Mouse (Mus musculus) CH12.LX (cell line): Measurements from ENCODE around the gene Pla1a. TPM values are rescaled to one million over a fixed set of nuclear protein-coding genes. Genes with fewer than 3 reads are reported as not detected.
A peak's percentile ranks its signal among the peaks of the same experiment; 100 is the strongest.

Experiments
- DNase-seq: peaks from one replicate; pipeline ENCODE4 v3.0.0-alpha.2; 2013; ENCODE audit errors: extremely low read depth
- H3K27ac ChIP-seq: 2 replicates; pipeline ENCODE4 v1.5.1; 2012; ENCODE audit warnings: low read depth, mild to moderate bottlenecking, control low read depth, moderate library complexity; ENCODE audit not compliant: insufficient read depth
- H3K27me3 ChIP-seq: replicated peaks from 2 replicates; pipeline ENCODE3; 2012; ENCODE audit warnings: inconsistent platforms
- H3K36me3 ChIP-seq, 2 experiments: replicated peaks in 1 of 2; 2 replicates each; pipeline versions ENCODE3 to v1.6.1; 2012; ENCODE audit warnings: inconsistent platforms in 1 of 2, low read length in 1 of 2, mild to moderate bottlenecking in 1 of 2, mixed read lengths in 1 of 2, moderate library complexity in 1 of 2; ENCODE audit not compliant: control insufficient read depth in 1 of 2, insufficient read depth in 1 of 2
- H3K4me1 ChIP-seq, 2 experiments: 2 replicates each; pipeline ENCODE4 v1.6.1; 2012; ENCODE audit warnings: inconsistent platforms in 1 of 2, moderate library complexity in 1 of 2; ENCODE audit not compliant: insufficient read depth in 2 of 2, control insufficient read depth in 1 of 2
- H3K4me2 ChIP-seq: 2 replicates; pipeline ENCODE4 v1.6.1; 2012; ENCODE audit warnings: low read depth, mild to moderate bottlenecking, control low read depth; ENCODE audit not compliant: poor library complexity, insufficient read depth, severe bottlenecking
- H3K4me3 ChIP-seq, 3 experiments: fragments of 150-350 bp in 1 of 3; sonication (generic) in 1 of 3; replicated peaks in 1 of 3; 2 replicates each; pipeline versions ENCODE3 to v1.5.1; 2011 to 2012; ENCODE audit warnings: low read depth in 2 of 3, low read length in 2 of 3, mild to moderate bottlenecking in 2 of 3, moderate library complexity in 2 of 3, control low read depth in 1 of 3, improper control_type of control experiment in 1 of 3, inconsistent platforms in 1 of 3, mixed read lengths in 1 of 3; ENCODE audit not compliant: poor library complexity in 1 of 3
- H3K79me2 ChIP-seq: replicated peaks from 2 replicates; pipeline ENCODE4 v1.6.1; 2012; ENCODE audit warnings: mild to moderate bottlenecking, moderate library complexity; ENCODE audit not compliant: control insufficient read depth, poor library complexity, insufficient read depth, severe bottlenecking; ENCODE audit errors: extremely low read depth
- H3K9ac ChIP-seq: 2 replicates; pipeline ENCODE4 v1.6.1; 2012; ENCODE audit warnings: low read depth, mild to moderate bottlenecking, control low read depth, moderate library complexity; ENCODE audit not compliant: insufficient read depth
- H3K9me3 ChIP-seq: replicated peaks from 2 replicates; pipeline ENCODE3; 2012; ENCODE audit warnings: low read length, inconsistent platforms, mixed read lengths
- BHLHE40 ChIP-seq: IDR thresholded peaks from 2 replicates; pipeline ENCODE4 v1.6.1; 2011; ENCODE audit warnings: mild to moderate bottlenecking, low read depth, low read length, improper control_type of control experiment
- CHD1 ChIP-seq: IDR thresholded peaks from 2 replicates; pipeline ENCODE4 v1.6.1; 2012; ENCODE audit warnings: low read depth, low read length, improper control_type of control experiment, inconsistent platforms
- CHD2 ChIP-seq: IDR thresholded peaks from 2 replicates; pipeline ENCODE4 v1.6.1; 2011; ENCODE audit warnings: low read length, improper control_type of control experiment
- CTCF ChIP-seq, 2 experiments: IDR thresholded peaks in 1 of 2; conservative IDR thresholded peaks in 1 of 2; 2 replicates each; pipeline ENCODE4 v1.5.1; 2011 to 2012; ENCODE audit warnings: low read depth in 2 of 2, low read length in 2 of 2, improper control_type of control experiment in 1 of 2, inconsistent platforms in 1 of 2, mild to moderate bottlenecking in 1 of 2, moderate library complexity in 1 of 2
- E2F4 ChIP-seq: IDR thresholded peaks from 2 replicates; pipeline ENCODE4 v1.6.1; 2011; ENCODE audit warnings: low read depth, low read length, improper control_type of control experiment; ENCODE audit not compliant: insufficient replicate concordance
- ELF1 ChIP-seq: IDR thresholded peaks from 2 replicates; pipeline ENCODE4 v1.6.1; 2014; ENCODE audit warnings: low read depth, mild to moderate bottlenecking, inconsistent platforms, low read length, improper control_type of control experiment
- EP300 ChIP-seq: IDR thresholded peaks from 2 replicates; pipeline ENCODE4 v1.6.1; 2011; ENCODE audit warnings: low read length, improper control_type of control experiment
- ETS1 ChIP-seq: conservative IDR thresholded peaks from 2 replicates; pipeline ENCODE4 v1.6.1; 2012; ENCODE audit warnings: low read depth, mild to moderate bottlenecking, inconsistent platforms, low read length, improper control_type of control experiment, moderate library complexity
- GABPA ChIP-seq: IDR thresholded peaks from 2 replicates; pipeline ENCODE4 v1.6.1; 2012; ENCODE audit warnings: low read depth, low read length, improper control_type of control experiment, inconsistent platforms; ENCODE audit not compliant: insufficient replicate concordance
- HCFC1 ChIP-seq: IDR thresholded peaks from 2 replicates; pipeline ENCODE4 v1.6.1; 2012; ENCODE audit warnings: low read depth, mild to moderate bottlenecking, inconsistent platforms, low read length, improper control_type of control experiment
- IRF4 ChIP-seq: IDR thresholded peaks from 2 replicates; pipeline ENCODE4 v1.6.1; 2014; ENCODE audit warnings: low read depth, mild to moderate bottlenecking, inconsistent platforms, low read length, improper control_type of control experiment
- JUN ChIP-seq: IDR thresholded peaks from 2 replicates; pipeline ENCODE4 v1.6.1; 2011; ENCODE audit warnings: low read depth, mild to moderate bottlenecking, low read length, improper control_type of control experiment, moderate library complexity; ENCODE audit not compliant: insufficient read depth
- JUND ChIP-seq: conservative IDR thresholded peaks from 2 replicates; pipeline ENCODE4 v1.6.1; 2011; ENCODE audit warnings: low read depth, low read length, improper control_type of control experiment
- KAT2A ChIP-seq: IDR thresholded peaks from 2 replicates; pipeline ENCODE4 v1.6.1; 2012; ENCODE audit warnings: low read length, improper control_type of control experiment, inconsistent platforms; ENCODE audit not compliant: insufficient replicate concordance
- MAFK ChIP-seq: IDR thresholded peaks from 2 replicates; pipeline ENCODE4 v1.6.1; 2011; ENCODE audit warnings: low read length, improper control_type of control experiment; ENCODE audit not compliant: insufficient replicate concordance
- MAX ChIP-seq: IDR thresholded peaks from 2 replicates; pipeline ENCODE4 v1.6.1; 2011; ENCODE audit warnings: low read length, improper control_type of control experiment
- MAZ ChIP-seq: IDR thresholded peaks from 2 replicates; pipeline ENCODE4 v1.6.1; 2012; ENCODE audit warnings: low read depth, mild to moderate bottlenecking, inconsistent platforms, low read length, improper control_type of control experiment, moderate library complexity
- MEF2A ChIP-seq: IDR thresholded peaks from 2 replicates; pipeline ENCODE4 v1.6.1; 2014; ENCODE audit warnings: low read depth, mild to moderate bottlenecking, inconsistent platforms, low read length, improper control_type of control experiment, borderline replicate concordance
- MXI1 ChIP-seq: IDR thresholded peaks from 2 replicates; pipeline ENCODE4 v1.6.1; 2011; ENCODE audit warnings: mild to moderate bottlenecking, low read depth, low read length, improper control_type of control experiment
- MYC ChIP-seq: IDR thresholded peaks from 2 replicates; pipeline ENCODE4 v1.6.1; 2011; ENCODE audit warnings: low read depth, mild to moderate bottlenecking, improper control_type of control experiment, low read length
- NELFE ChIP-seq: IDR thresholded peaks from 2 replicates; pipeline ENCODE4 v1.6.1; 2011; ENCODE audit warnings: low read depth, low read length, improper control_type of control experiment
- NRF1 ChIP-seq: IDR thresholded peaks from 2 replicates; pipeline ENCODE4 v1.6.1; 2014; ENCODE audit warnings: low read depth, mild to moderate bottlenecking, inconsistent platforms, low read length, improper control_type of control experiment, moderate library complexity
- PAX5 ChIP-seq: IDR thresholded peaks from 2 replicates; pipeline ENCODE4 v1.6.1; 2012; ENCODE audit warnings: low read length, inconsistent platforms, mixed read lengths
- POLR2A ChIP-seq: IDR thresholded peaks from 2 replicates; pipeline ENCODE4 v1.6.1; 2011; ENCODE audit warnings: low read depth, mild to moderate bottlenecking, improper control_type of control experiment, low read length
- POLR2AphosphoS2 ChIP-seq: IDR thresholded peaks from 2 replicates; pipeline ENCODE4 v1.6.1; 2011; ENCODE audit warnings: low read depth, low read length, improper control_type of control experiment
- RAD21 ChIP-seq: IDR thresholded peaks from 2 replicates; pipeline ENCODE4 v1.6.1; 2011; ENCODE audit warnings: low read depth, mild to moderate bottlenecking, low read length, improper control_type of control experiment, moderate library complexity
- RCOR1 ChIP-seq: conservative IDR thresholded peaks from 2 replicates; pipeline ENCODE4 v1.6.1; 2012; ENCODE audit warnings: low read depth, mild to moderate bottlenecking, inconsistent platforms, low read length, improper control_type of control experiment
- SIN3A ChIP-seq: IDR thresholded peaks from 2 replicates; pipeline ENCODE4 v1.6.1; 2012; ENCODE audit warnings: low read length, improper control_type of control experiment, inconsistent platforms
- SMC3 ChIP-seq: IDR thresholded peaks from 2 replicates; pipeline ENCODE4 v1.6.1; 2011; ENCODE audit warnings: low read depth, low read length, improper control_type of control experiment
- TBP ChIP-seq: conservative IDR thresholded peaks from 2 replicates; pipeline ENCODE4 v1.6.1; 2011; ENCODE audit warnings: low read depth, low read length, improper control_type of control experiment
- TCF12 ChIP-seq: IDR thresholded peaks from 2 replicates; pipeline ENCODE4 v1.6.1; 2014; ENCODE audit warnings: low read depth, mild to moderate bottlenecking, inconsistent platforms, low read length, improper control_type of control experiment
- UBTF ChIP-seq: IDR thresholded peaks from 2 replicates; pipeline ENCODE4 v1.6.1; 2012; ENCODE audit warnings: low read depth, mild to moderate bottlenecking, inconsistent platforms, low read length, improper control_type of control experiment, moderate library complexity
- USF1 ChIP-seq: IDR thresholded peaks from 2 replicates; pipeline ENCODE4 v1.6.1; 2014; ENCODE audit warnings: low read depth, mild to moderate bottlenecking, inconsistent platforms, low read length, improper control_type of control experiment
- USF2 ChIP-seq: conservative IDR thresholded peaks from 2 replicates; pipeline ENCODE4 v1.6.1; 2011; ENCODE audit warnings: low read depth, low read length, improper control_type of control experiment
- ZC3H11A ChIP-seq: IDR thresholded peaks from 2 replicates; pipeline ENCODE4 v1.6.1; 2012; ENCODE audit warnings: low read depth, mild to moderate bottlenecking, inconsistent platforms, low read length, improper control_type of control experiment
- ZKSCAN1 ChIP-seq: IDR thresholded peaks from 2 replicates; pipeline ENCODE4 v1.6.1; 2012; ENCODE audit warnings: low read depth, inconsistent platforms, low read length, improper control_type of control experiment, borderline replicate concordance
- ZMIZ1 ChIP-seq: IDR thresholded peaks from 2 replicates; pipeline ENCODE4 v1.6.1; 2012; ENCODE audit warnings: low read depth, mild to moderate bottlenecking, inconsistent platforms, low read length, improper control_type of control experiment
- ZNF384 ChIP-seq: IDR thresholded peaks from 2 replicates; pipeline ENCODE4 v1.6.1; 2012; ENCODE audit warnings: low read depth, low read length, improper control_type of control experiment, inconsistent platforms
- dilution Hi-C: fragments of 300-500 bp; cut with MboI; formaldehyde crosslinking; loops from 2 replicates; pipeline ENCODE4 v1.14.3; 2020; ENCODE audit warnings: low sequenced_read_pairs; ENCODE audit not compliant: extremely low pct_unique_long_range_greater_than_20kb, extremely low pct_ligation_motif_present
- in situ Hi-C: fragments of 300-500 bp; cut with MboI; formaldehyde crosslinking; loops from 3 replicates; pipeline ENCODE4 v1.14.3; 2019; ENCODE audit warnings: low sequenced_read_pairs, low pct_ligation_motif_present, low pct_unique_long_range_greater_than_20kb, mixed read lengths
- polyA plus RNA-seq: library from polyadenylated mRNA; unstranded; fragments of >175 nt; gene quantifications from 2 replicates; pipeline ENCODE4 v1.2.1, GENCODE M21; 2012; ENCODE audit warnings: low read depth; ENCODE audit not compliant: insufficient read length
- total RNA-seq, 2 experiments: library from RNA; depleted of rRNA; stranded (reverse); fragments of 300-350 nt in 1 of 2; fragments of >200 nt in 1 of 2; gene quantifications; 2 replicates each; pipeline ENCODE4 v1.2.3; 2012 to 2014

The Pla1a gene
- total and polyA plus RNA-seq, 3 experiments, result 9.3 to 27.9 (median 14.3) TPM

DNA sequence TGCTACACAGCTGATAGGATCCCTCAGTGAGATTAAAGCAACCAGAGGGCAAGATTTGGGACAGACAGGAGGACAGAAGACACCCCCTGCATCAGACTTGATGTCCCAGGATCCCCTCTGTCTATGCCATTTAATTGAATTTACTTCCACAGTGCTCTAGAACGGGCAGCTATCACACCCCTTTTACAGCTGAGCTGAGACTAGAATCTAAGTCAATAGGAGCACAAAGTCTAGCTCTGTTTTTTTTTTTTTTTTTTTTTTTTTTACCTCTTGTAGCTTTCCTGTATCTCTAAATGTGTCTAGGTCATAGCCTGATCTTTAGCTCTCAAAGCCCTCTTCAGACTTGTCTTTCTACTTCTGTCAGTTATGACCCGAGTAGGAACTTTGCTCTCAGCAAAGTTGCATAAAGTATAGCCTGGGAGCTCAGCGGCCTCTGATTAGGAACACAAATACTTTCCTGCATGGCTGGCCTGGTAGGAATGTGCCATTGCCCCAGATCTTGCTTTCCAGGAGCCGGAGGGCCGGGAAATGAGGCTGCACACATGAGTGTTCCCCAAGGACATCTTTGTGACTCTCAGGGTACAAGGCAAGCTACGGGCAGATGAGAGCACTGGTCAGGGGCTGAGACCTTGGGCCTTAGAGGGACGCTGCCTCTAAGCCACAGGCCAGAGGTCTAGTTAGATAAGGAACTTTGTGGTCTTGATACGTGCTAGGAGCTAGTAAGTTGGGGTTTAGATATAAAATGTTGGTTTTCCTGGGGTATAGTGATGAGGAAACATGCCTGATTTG, 35.2 kb upstream of the Pla1a start:
- Histone ChIP-seq H3K4me2 (peak overlapping the region; percentile 52), H3K79me2 (peaks cover 100% of the 10 kb centered on the region), H3K9me3 (no peaks in the 10 kb centered on the region), H3K4me1 (peaks cover 29 to 95% of the 10 kb centered on the region in 2 experiments), H3K27me3 (no peaks in the 10 kb centered on the region), H3K36me3 (peaks cover 63 to 91% of the 10 kb centered on the region in 2 experiments), H3K9ac (peak overlapping the region; percentile 11), H3K4me3 (peak overlapping the region in 1 of 3 experiments; percentile 9), H3K27ac (peak overlapping the region; percentile 26; the same call in 1 of the 2 replicates)
- dilution Hi-C loops (no loop called here), in situ Hi-C loops (no loop called here)
- no peak for DNase-seq
- no peak for TF ChIP-seq MAZ
- TF ChIP-seq PAX5, result no peak
- TF ChIP-seq UBTF, result no peak
- peak; percentile 71 for TF ChIP-seq SIN3A
- no peak for TF ChIP-seq ZKSCAN1
- TF ChIP-seq BHLHE40, result no peak
- TF ChIP-seq NELFE, result no peak
- TF ChIP-seq TBP, result no peak
- TF ChIP-seq SMC3, result no peak
- TF ChIP-seq MYC, result no peak; the same call in 1 of the 2 replicates
- no peak for TF ChIP-seq ETS1
- TF ChIP-seq GABPA, result no peak
- TF ChIP-seq ELF1, result no peak
- no peak for TF ChIP-seq JUN
- no peak for TF ChIP-seq ZC3H11A
- TF ChIP-seq USF1, result no peak
- no peak for TF ChIP-seq TCF12
- no peak for TF ChIP-seq MAFK
- TF ChIP-seq EP300, result 0 out of 2 replicates have a peak, but pooled peaks have one; percentile 21
- TF ChIP-seq IRF4, result no peak
- no peak for TF ChIP-seq MEF2A
- no peak for TF ChIP-seq RCOR1
- no peak for TF ChIP-seq JUND
- TF ChIP-seq CTCF (conservative IDR thresholded peaks at IDR 0.05 in 1 of 2, IDR thresholded peaks at IDR 0.05 in 1 of 2; ENCODE audit: low read depth in 2 of 2, low read length in 2 of 2), result no peak
- peak; percentile 83 for TF ChIP-seq ZNF384
- peak; percentile 59; the same call in 1 of the 2 replicates for TF ChIP-seq CHD1
- peak; percentile 63 for TF ChIP-seq MXI1
- no peak; the same call in 1 of the 2 replicates for TF ChIP-seq HCFC1
- no peak for TF ChIP-seq NRF1
- TF ChIP-seq KAT2A, result no peak
- TF ChIP-seq ZMIZ1, result no peak
- no peak for TF ChIP-seq POLR2AphosphoS2
- TF ChIP-seq RAD21, result no peak
- no peak; the same call in 1 of the 2 replicates for TF ChIP-seq CHD2
- no peak for TF ChIP-seq E2F4
- TF ChIP-seq POLR2A, result 0 out of 2 replicates have a peak, but pooled peaks have one; percentile 27
- no peak for TF ChIP-seq MAX
- no peak for TF ChIP-seq USF2
